Mouse (Mus musculus): ENCODE measurements around the gene Add3.
"Not testable (repeated sequence)": the region's sequence is repeated elsewhere in the genome, so short reads cannot be mapped to it uniquely, and the experiment has no call there.

Add3 gene

GRCm38 (mm10) chr19:53191867-53192487 lies 51.7 kb downstream of the Add3 start:
- DNase-seq (ENCODE audit: low spot score in 2 of 2): no peak

DNA sequence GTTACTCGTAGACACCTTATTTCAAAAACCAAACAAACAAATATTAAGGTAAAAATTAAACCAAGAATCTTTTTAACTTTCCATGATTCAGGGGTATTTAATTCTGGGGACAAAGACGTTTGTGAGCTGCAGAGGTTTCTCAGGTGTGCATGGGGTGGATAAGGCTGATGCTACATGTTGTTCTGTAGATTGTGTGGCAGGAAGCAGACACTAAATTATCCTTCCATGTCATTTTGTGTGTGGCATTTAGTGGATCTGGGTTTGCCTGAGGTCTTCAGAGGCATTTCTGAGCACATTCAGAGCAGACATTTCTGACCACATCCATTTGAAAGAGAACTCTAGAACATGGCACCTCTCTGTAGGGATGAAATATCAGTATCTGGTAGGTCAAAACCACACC lies 52.9 kb downstream of the Add3 start:
- DNase-seq (ENCODE audit: low spot score in 2 of 2): no peak

DNA sequence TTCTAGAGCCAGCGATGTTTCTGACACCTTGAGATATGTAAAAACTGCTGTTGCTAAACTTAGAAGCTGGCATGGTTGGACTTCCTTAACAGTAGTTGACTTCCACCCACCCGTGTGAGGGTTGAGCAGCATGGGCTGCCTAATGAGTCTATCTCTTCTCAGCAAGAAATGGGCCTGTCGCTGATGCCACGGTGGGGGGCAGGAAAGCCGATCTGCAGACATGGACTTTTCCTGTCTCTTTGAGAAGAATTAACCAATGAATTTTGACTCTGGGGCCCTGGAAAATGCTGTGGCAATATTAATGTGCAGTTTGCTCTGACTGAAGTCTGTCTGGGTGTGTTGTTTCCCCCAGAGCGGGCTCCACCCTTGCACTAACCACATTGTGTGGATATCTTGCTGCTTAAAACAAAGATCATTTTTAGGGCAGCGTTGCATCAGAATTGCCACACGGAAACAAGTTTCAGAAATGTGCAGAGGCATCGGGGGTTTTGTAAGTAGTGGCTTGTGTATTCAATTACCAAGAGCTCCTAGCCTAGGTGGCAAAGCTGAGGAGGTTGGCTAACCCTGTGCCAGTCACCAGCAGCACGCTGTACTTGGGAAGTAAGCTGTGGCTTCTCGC lies 53.8 kb downstream of the Add3 start:
- DNase-seq (ENCODE audit: low spot score in 2 of 2): no peak

GRCm38 (mm10) chr19:53194751-53195520 lies 54.7 kb downstream of the Add3 start:
- DNase-seq (ENCODE audit: low spot score in 2 of 2): no peak

- DNase-seq (ENCODE audit: low spot score in 2 of 2): no peak
These were observed 56.7 kb downstream of the Add3 start for GRCm38 (mm10) chr19:53196961-53197360.

DNA sequence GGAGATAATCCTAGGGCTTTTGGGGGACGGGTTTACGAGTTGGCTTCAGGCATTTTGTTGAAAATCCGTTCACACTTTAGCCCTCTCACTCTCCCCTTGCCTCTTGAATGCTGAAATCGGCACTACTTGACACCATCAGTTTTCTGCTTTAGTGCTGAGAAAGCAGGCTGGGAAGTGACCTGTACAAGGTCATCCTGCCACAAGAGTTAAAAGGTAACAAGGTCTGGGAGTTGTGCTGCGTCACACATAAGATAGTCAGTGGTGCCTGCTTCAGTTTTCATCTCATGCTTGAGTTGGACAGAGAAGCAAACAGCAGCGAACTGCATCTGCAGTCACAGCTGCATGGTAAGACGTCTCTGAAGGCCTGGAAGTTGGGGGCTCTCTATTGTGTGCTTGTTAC lies 57.5 kb downstream of the Add3 start:
- no peak for DNase-seq (ENCODE audit: low spot score in 2 of 2)

- DNase-seq (ENCODE audit: low spot score in 2 of 2): no peak
These were observed 58.7 kb downstream of the Add3 start for GRCm38 (mm10) chr19:53198706-53199572.

- no peak for DNase-seq (ENCODE audit: low spot score in 2 of 2)
These were observed 59.5 kb downstream of the Add3 start for GRCm38 (mm10) chr19:53199711-53200110.

DNA sequence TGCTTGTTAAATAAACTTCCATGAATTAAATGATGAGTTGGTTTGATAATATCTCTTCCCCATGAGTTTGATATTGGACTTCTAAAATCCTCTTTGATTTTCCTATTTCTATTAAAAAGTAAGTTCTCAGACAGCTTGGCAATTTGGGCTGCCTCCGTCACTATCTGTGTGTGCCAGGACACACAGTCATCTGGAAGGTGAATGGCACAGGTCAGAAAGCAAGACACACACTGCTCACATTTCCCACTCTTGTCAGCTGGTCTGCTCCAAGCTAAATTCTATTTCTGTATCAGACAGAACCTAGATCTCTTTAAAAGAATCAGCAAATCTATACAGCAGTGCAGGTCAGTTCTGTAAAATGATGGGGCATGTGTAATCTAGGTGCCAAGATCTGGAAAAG lies 61.9 kb downstream of the Add3 start:
- DNase-seq (ENCODE audit: low spot score in 2 of 2): no peak

DNA sequence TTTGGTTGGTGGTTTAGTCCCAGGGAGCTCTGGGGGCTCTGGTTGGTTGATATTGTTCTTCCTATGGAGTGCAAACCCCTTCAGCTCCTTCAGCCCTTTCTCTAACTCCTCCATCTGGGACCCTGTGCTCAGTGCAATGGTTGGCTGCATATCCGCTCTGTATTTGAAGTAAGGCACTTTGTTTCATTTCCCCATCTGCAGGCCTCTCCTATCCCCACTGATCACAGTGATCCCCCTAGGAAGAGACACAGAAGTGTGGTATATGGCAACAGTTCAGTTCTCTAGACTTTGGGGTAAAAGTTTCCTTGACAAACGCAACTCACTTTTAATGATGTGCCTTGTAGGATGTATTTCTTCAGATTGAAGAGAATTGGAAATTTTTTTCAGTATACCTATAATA lies 66.7 kb downstream of the Add3 start:
- no peak for DNase-seq (ENCODE audit: low spot score in 2 of 2)

GRCm38 (mm10) chr19:53208830-53209229 lies 68.6 kb downstream of the Add3 start:
- no peak for DNase-seq (ENCODE audit: low spot score in 2 of 2)

GRCm38 (mm10) chr19:53210251-53210650 lies 70.0 kb downstream of the Add3 start:
- no peak for DNase-seq (ENCODE audit: low spot score in 2 of 2)

- no peak for DNase-seq (ENCODE audit: low spot score in 2 of 2)
These were observed 75.1 kb downstream of the Add3 start for GRCm38 (mm10) chr19:53215352-53215751.

DNA sequence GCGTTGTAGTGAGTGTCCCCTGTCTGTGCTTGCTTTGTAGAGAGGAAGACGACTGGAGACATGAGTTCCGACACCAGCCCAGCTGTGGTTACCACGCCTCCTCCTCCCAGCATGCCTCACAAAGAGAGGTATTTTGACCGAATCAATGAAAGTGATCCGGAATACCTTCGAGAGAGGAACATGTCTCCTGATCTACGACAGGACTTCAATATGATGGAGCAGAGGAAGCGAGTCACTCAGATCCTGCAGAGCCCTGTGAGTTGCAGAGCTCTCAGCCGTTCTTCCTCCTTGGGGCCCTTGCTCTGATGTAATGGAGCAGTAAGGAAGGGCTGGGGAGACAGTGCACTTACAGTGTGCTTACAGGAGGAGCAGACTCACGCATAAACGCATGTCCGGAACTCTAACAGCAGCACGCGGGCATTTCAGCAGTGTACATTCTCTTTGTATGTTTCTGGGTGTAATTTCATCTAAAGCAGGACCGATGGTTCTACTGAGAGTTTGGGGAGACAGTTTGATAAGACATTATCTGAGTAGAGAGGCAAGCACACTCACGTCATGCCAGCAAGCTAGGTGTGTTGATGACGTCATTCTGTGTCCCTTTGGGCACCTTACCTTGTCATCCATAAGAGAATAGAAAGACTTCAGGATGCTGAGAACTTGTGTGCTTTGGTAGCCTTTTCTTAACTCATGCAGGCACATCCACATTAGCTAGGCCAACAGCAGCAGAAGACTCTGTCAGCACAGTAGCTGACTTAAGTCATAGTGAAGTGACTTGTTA lies 76.7 kb downstream of the Add3 start:
- DNase-seq (ENCODE audit: low spot score in 2 of 2): no peak

DNA sequence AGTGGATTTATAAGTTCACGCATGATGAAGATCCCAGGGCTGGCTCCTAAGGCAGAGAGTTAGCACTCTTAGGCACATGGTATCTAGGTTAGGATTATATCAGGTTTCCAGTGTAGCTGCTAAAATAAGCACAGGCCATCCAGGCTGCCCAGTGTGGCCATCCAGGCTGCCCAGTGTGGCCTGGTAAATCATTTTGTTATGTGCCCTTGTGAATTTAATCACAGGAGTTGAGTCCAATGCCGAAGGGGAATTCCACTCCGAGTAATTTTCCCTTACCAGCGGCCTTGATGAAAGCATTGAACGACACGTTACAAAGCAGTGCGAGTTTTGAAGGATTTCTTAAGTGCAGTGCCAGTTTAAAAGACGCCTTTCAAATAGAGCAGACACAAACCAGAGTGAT lies 77.6 kb downstream of the Add3 start:
- DNase-seq (ENCODE audit: low spot score in 2 of 2): no peak

GRCm38 (mm10) chr19:53219305-53219704 lies 79.1 kb downstream of the Add3 start:
- DNase-seq (ENCODE audit: low spot score in 2 of 2): no peak

GRCm38 (mm10) chr19:53221186-53221585 lies 80.9 kb downstream of the Add3 start:
- no peak for DNase-seq (ENCODE audit: low spot score in 2 of 2)

DNA sequence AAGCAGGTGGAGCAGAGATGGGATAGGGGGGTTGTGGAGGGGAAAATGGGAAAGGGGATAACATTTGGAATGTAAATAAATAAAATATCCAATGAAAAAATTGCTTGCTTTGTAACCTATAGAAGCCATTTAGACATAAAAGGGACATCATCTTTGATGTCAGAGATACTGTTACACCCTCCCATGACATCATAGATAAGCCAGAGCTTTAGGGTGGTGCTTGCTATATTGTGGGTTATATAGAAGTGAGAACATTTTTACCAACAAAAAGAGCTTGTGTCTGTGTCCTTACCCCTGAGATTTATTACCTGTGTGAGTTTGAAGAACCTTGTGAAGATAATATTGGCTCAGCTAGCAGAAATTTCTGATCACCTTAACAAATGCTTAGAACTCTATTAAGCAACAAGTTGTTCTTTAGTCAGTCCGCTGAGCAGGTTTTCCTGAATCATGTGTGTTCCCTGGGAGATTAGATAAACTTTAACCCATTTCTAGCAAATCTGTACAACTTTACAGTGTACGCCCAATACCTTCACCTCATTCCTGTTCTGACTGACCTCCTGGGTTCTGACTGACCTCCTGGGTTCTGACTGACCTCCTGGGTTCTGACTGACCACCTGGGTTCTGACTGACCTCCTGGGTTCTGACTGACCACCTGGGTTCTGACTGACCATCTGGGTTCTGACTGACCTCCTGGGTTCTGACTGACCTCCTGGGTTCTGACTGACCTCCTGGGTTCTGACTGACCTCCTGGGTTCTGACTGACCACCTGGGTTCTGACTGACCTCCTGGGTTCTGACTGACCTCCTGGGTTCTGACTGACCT lies 85.2 kb downstream of the Add3 start:
- DNase-seq (ENCODE audit: low spot score in 2 of 2): not testable (repeated sequence)

DNA sequence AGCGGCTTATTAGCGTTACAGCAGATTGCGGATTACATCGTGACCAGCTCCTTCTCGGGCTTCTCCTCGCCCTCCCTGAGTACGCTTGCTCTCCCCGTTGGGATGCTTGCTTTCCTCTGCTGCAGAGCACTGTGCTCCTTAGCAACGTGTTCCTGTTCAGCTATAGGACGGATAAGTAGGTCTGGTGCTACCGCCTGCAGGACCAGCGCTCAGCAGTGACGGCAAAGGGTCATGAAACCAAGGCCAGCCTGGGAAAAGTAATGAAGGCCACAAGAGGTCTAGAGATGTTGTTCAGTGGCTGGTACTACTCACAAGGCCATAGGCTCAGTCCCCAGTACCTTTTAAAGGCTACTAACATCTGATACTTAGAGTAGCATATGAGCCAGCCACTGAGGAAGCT lies 86.4 kb downstream of the Add3 start:
- DNase-seq (ENCODE audit: low spot score in 2 of 2): no peak

DNA sequence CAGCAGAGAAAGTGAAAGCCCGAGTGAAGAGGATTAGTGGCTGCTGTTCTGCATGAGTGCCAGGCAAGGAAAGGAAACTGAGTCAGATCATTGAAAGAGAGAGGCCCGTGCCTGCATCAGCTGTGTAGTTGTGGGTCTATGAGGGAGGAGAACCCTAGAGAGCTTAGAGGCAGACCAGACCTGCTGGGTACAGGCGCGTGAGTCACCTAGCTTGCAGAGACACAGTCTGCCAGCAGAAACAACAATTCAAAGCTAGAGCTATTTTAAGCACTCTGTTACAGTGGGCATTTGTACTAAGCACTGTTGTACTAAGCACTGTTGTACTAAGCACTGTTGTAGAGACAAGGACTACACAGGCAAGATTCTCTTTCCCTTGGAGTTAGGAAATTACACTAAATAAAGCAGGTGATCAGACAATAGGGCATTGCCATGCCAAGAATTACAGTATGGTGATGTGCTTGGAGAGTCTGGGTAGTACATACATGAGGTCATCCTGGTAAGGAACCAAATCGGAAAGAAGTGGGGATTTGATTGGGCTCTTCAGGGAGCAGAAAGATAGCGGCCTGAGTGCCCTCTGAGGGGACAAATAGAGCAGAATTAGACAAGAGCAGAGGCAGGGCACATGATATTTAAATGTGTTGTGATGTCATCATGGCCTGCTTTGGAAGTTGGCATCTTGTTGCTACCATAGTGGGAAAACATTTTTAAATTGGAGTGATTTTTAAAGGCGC lies 88.0 kb downstream of the Add3 start:
- peak; percentile 24 to 33 for DNase-seq (ENCODE audit: low spot score in 2 of 2)

Measured in right cerebral cortex, postnatal 36 days (tissue).